Mouse (Mus musculus): Measurements from ENCODE around the gene Ndufa4. TPM values are rescaled to one million over a fixed set of nuclear protein-coding genes. Genes with fewer than 3 reads are reported as not detected.
A peak's percentile ranks its signal among the peaks of the same experiment; 100 is the strongest.
"Not testable (repeated sequence)": the region's sequence is repeated elsewhere in the genome, so short reads cannot be mapped to it uniquely, and the experiment has no call there.

Ndufa4 gene
- polyA plus RNA-seq, 1 experiment from 2014 or later = 494 TPM

DNA sequence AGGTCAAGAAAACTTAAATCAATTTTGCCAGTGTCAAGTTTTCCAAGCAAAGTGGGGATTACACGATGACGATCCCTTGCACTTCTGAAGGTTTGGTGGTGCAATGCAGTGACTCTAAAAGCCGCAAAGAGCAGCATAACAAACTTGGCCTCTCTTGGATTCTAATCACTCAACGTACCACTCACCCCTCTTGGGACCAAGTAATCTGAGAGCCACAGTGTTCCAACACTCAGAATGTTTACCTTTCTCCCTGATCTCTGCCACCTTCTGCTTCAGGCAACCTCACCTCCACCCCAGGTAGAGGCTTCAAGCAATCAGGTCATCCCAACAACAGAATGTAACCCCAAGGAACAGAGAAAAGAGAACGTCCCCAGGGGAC, 418 bp downstream of the Ndufa4 start:
- WGBS (ENCODE audit: insufficient replicate concordance) = under 1% methylated on average over 5 of the region's 5 CpGs
- peak overlapping the region; percentile 75 for H3K4me3 ChIP-seq (ENCODE audit: low read depth, low read length)
- no peaks in the 10 kb centered on the region for H3K9me3 ChIP-seq (replicated peaks; ENCODE audit: control insufficient read depth, low read length)
- peak overlapping the region; percentile 79 for H3K27ac ChIP-seq (ENCODE audit: low read length)
- no peaks in the 10 kb centered on the region for H3K27me3 ChIP-seq (ENCODE audit: control insufficient read depth, insufficient read depth, low read depth, low read length)
- peak; percentile 3; the same call in 1 of the 2 replicates for ATAC-seq (ENCODE audit: low read depth)
- H3K36me3 ChIP-seq (ENCODE audit: control insufficient read depth, insufficient read depth) = peaks cover 2% of the 10 kb centered on the region; the same call in 1 of the 2 replicates
- H3K4me2 ChIP-seq (ENCODE audit: low read depth, low read length) = peak overlapping the region; percentile 78
- H3K4me1 ChIP-seq (ENCODE audit: control insufficient read depth, low read depth, low read length) = peaks cover 17% of the 10 kb centered on the region
- H3K9ac ChIP-seq (ENCODE audit: low read depth, low read length) = peak overlapping the region; percentile 78

DNA sequence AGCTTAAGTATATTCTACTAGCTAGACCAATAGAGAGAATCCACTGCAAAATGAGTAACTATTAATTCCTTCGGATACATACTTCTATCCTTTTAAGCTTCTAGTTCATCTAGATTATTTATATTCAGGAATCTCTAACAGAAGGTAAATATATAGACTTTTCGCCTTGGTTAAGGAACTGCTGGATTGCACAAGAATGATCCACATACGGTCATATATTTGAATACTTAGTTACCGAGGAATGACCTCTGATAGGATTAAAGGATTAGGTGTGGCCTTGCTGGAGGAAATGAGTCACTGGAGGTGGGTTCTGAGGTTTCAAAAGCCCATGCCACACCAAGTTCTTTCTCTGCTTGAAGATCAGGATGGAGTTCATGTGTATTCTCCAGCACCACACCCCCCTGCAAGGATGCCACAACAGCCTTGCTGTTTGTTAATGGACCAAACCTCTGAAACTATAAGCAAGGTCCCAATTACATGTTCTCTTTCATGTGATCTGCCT, 6.4 kb downstream of the Ndufa4 start:
- H3K4me2 ChIP-seq (ENCODE audit: low read depth, low read length) = no peak overlapping the region
- H3K27me3 ChIP-seq (ENCODE audit: control insufficient read depth, insufficient read depth, low read depth, low read length) = no peaks in the 10 kb centered on the region
- peaks cover 16% of the 10 kb centered on the region for H3K36me3 ChIP-seq (ENCODE audit: control insufficient read depth, insufficient read depth)
- no peaks in the 10 kb centered on the region for H3K9me3 ChIP-seq (replicated peaks; ENCODE audit: control insufficient read depth, low read length)
- H3K4me1 ChIP-seq (ENCODE audit: control insufficient read depth, low read depth, low read length) = peaks cover 8% of the 10 kb centered on the region
- no peak overlapping the region for H3K4me3 ChIP-seq (ENCODE audit: low read depth, low read length)
- H3K27ac ChIP-seq (ENCODE audit: low read length) = no peak overlapping the region
- 68% methylated on average over 4 of the region's 4 CpGs for WGBS (ENCODE audit: insufficient replicate concordance)
- H3K9ac ChIP-seq (ENCODE audit: low read depth, low read length) = no peak overlapping the region
- no peak for ATAC-seq (ENCODE audit: low read depth)

DNA sequence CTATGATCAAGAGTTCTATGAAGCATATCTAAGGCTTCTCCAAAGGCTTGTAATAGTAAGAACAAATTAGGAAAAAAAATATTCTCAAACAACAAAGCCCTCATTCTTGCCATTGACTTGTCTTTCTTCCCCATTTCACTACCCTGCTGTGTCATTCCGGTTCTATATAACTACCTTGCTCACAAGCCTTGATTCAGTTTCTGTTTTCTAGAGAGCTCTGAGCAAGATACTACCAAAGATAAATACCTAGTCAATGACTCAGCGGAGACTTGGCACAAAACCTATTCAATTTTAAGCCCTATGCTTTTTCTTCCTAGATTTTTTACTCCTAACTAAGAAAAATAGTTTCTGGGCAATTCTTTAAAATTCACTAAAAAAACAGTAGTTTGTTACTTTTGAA, 31.9 kb downstream of the Ndufa4 start:
- ATAC-seq (ENCODE audit: low read depth); H3K4me3 ChIP-seq (ENCODE audit: low read depth, low read length); H3K9me3 ChIP-seq (replicated peaks; ENCODE audit: control insufficient read depth, low read length); H3K4me2 ChIP-seq (ENCODE audit: low read depth, low read length); H3K4me1 ChIP-seq (ENCODE audit: control insufficient read depth, low read depth, low read length); H3K27ac ChIP-seq (ENCODE audit: low read length); H3K27me3 ChIP-seq (ENCODE audit: control insufficient read depth, insufficient read depth, low read depth, low read length); H3K9ac ChIP-seq (ENCODE audit: low read depth, low read length); H3K36me3 ChIP-seq (ENCODE audit: control insufficient read depth, insufficient read depth): not testable (repeated sequence)
- WGBS (ENCODE audit: insufficient replicate concordance) = no CpG with 5 or more reads among the region's 2 CpGs

Other genes starting within 250 kb of the Ndufa4 start
- 11.7 and 13.0 TPM in 2 replicates for gene Phf14, start 312 bp upstream of the Ndufa4 start, polyA plus RNA-seq (2015; fragmentation: Nextera tagmentation; extraction: Ambion mirVana)

All from liver, embryonic 16.5 days (tissue).